Mouse (Mus musculus) leukemia stem cell, adult 10-12 weeks (primary cell): ENCODE measurements around the gene Hspb8. TPM values are rescaled to one million over a fixed set of nuclear protein-coding genes. Genes with fewer than 3 reads are reported as not detected.

Source experiments
- polyA plus RNA-seq: library from polyadenylated mRNA; stranded (reverse); fragments of >175 nt; gene quantifications from 2 replicates; pipeline ENCODE4 v1.2.3, GENCODE M21; 2012; ENCODE audit warnings: low replicate concordance

Hspb8 gene
- polyA plus RNA-seq: 0.34 TPM in 1 of 2 replicates, not detected in the other

GRCm38 (mm10) chr5:116422699-116423201 is at the start of gene Hspb8:
Gene Hspb8 (minus strand): TSS chr5:116422864.

Other genes with a start within 250 kb of the Hspb8 start
- not detected in 2 replicates for gene Ccdc60, start 133.9 kb downstream of the Hspb8 start, polyA plus RNA-seq
- not detected in 2 replicates for gene Srrm4, start 169.0 kb upstream of the Hspb8 start, polyA plus RNA-seq